Mouse (Mus musculus) hindbrain, embryonic 15.5 days (tissue): ENCODE data around the gene Hadhb. TPM values are rescaled to one million over a fixed set of nuclear protein-coding genes. Genes with fewer than 3 reads are reported as not detected.

Experiments used
- ATAC-seq: fragments of 200-750 bp; cut with Nextera tagmentation; 2 replicates; pipeline ENCODE4 v1.8.0; 2017; ENCODE audit warnings: low read depth, moderate number of reproducible peaks, moderate TSS enrichment; ENCODE audit not compliant: low FRiP score
- H3K27ac ChIP-seq: fragments of 300-500 bp; sonication (generic); replicated peaks from 2 replicates; pipeline ENCODE4 v1.5.1; 2015; ENCODE audit warnings: mild to moderate bottlenecking, inconsistent platforms
- H3K27me3 ChIP-seq: fragments of 300-500 bp; sonication (generic); 2 replicates; pipeline ENCODE4 v1.6.1; 2015; ENCODE audit warnings: control low read depth, inconsistent platforms
- H3K36me3 ChIP-seq: fragments of 300-500 bp; sonication (generic); 2 replicates; pipeline ENCODE4 v1.6.1; 2015; ENCODE audit warnings: control low read depth, inconsistent platforms
- H3K4me1 ChIP-seq: fragments of 300-500 bp; sonication (generic); replicated peaks from 2 replicates; pipeline ENCODE4 v1.6.1; 2015; ENCODE audit warnings: control low read depth, inconsistent platforms
- H3K4me2 ChIP-seq: fragments of 300-500 bp; sonication (generic); 2 replicates; pipeline ENCODE4 v1.6.1; 2015; ENCODE audit warnings: moderate library complexity, mild to moderate bottlenecking, inconsistent platforms
- H3K4me3 ChIP-seq: fragments of 300-500 bp; sonication (generic); 2 replicates; pipeline ENCODE4 v1.5.1; 2015; ENCODE audit warnings: mild to moderate bottlenecking, inconsistent platforms
- H3K9ac ChIP-seq: fragments of 300-500 bp; sonication (generic); 2 replicates; pipeline ENCODE4 v1.6.1; 2015; ENCODE audit warnings: inconsistent platforms
- H3K9me3 ChIP-seq: fragments of 300-500 bp; sonication (generic); 2 replicates; pipeline ENCODE4 v1.6.1; 2016; ENCODE audit warnings: control low read depth, inconsistent platforms
- WGBS: fragments of 180-500 bp; shearing (Covaris S2); methylation state at CpG from one replicate; pipeline ENCODE4 v1.1.7; 2015; 5-methylcytosine and 5-hydroxymethylcytosine counted together
- polyA plus RNA-seq: library from polyadenylated mRNA; unstranded; fragments of >200 nt; fragmentation: Nextera tagmentation; extraction: Ambion mirVana; gene quantifications from 2 replicates; pipeline ENCODE4 v1.2.1, GENCODE M21; 2015

Hadhb gene
- polyA plus RNA-seq, 1 experiment from 2014 or later, result 56.5 TPM

GRCm38 (mm10) chr5:30113881-30114760 is 40.9 kb upstream of the Hadhb start:
- peak overlapping the region; percentile 72 for H3K4me2 ChIP-seq
- peak overlapping the region; percentile 51 for H3K4me3 ChIP-seq
- no peaks in the 10 kb centered on the region for H3K9me3 ChIP-seq
- WGBS, result 1% methylated on average over 102 of the region's 103 CpGs
- 0 out of 2 replicates have a peak, but pooled peaks cover 7% of the 10 kb centered on the region for H3K27me3 ChIP-seq
- peak overlapping the region; percentile 56 for H3K27ac ChIP-seq
- H3K9ac ChIP-seq, result peak overlapping the region; percentile 49
- H3K4me1 ChIP-seq, result peaks cover 43% of the 10 kb centered on the region
- ATAC-seq, result peak; percentile 85
- H3K36me3 ChIP-seq, result peaks cover 14% of the 10 kb centered on the region

- Histone ChIP-seq H3K36me3 (peaks cover 20% of the 10 kb centered on the region), H3K4me2 (peak overlapping the region; percentile 72), H3K27me3 (0 out of 2 replicates have a peak, but pooled peaks cover 7% of the 10 kb centered on the region), H3K4me3 (peak overlapping the region; percentile 51), H3K9me3 (no peaks in the 10 kb centered on the region), H3K4me1 (peaks cover 38% of the 10 kb centered on the region), H3K27ac (0 out of 2 replicates have a peak overlapping the region, but pooled peaks have one; percentile 56), H3K9ac (peak overlapping the region; percentile 49)
- no peak for ATAC-seq
- WGBS, result 4% methylated on average over 28 of the region's 28 CpGs
These were observed 40.3 kb upstream of the Hadhb start for GRCm38 (mm10) chr5:30114761-30115140.

DNA sequence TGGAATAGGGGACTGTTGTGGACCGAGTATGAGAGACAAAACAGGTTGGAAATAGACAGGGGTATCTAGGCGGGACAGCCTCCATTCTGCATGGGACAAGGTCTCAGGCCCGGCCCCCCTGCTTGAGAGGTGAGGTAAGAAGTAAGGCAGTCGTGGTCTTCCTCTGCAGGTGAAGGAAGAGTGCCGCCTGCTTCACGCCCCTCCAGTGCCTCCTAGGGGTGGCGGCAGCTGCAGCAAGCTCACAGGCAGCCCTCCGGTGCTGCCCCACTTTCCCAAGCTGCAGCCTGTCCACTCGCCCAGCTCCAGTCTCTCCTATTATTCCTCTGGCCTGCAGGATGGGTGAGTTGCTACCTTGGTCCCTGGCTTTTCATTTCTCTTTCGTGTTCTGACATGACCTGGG is 39.3 kb upstream of the Hadhb start:
- WGBS, result 38% methylated on average over 10 of the region's 10 CpGs

DNA sequence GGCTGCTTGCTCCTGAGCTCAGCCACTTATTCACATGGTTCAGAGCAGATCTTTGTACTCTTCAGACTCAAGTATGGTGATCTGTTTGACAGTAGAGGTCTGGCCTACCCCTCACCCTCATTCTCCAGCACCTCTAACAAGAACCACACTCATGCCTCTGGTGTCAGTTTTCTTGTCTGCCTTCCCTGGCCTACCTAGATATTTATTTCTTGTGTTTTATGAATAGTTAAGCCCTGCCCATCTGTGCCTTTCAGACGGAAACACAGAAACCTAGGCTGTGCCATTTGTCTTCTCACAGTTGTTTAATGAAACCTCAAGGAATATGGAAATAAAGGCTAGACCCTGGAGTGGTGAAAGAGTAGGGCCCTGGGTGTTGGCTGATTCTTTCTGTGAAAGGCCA is 37.0 kb upstream of the Hadhb start:
- Histone ChIP-seq H3K4me3 (no peak overlapping the region), H3K27me3 (no peaks in the 10 kb centered on the region), H3K9me3 (no peaks in the 10 kb centered on the region), H3K4me2 (no peak overlapping the region), H3K36me3 (peaks cover 53% of the 10 kb centered on the region), H3K9ac (no peak overlapping the region), H3K27ac (no peak overlapping the region), H3K4me1 (peaks cover 17% of the 10 kb centered on the region)
- 93% methylated on average over 1 of the region's 1 CpGs for WGBS
- ATAC-seq, result no peak

More for the DNA sequence above, 39.3 kb upstream of the Hadhb start:
- Histone ChIP-seq H3K27me3 (0 out of 2 replicates have a peak, but pooled peaks cover 7% of the 10 kb centered on the region), H3K27ac (no peak overlapping the region), H3K4me3 (no peak overlapping the region), H3K4me1 (peaks cover 29% of the 10 kb centered on the region), H3K9me3 (no peaks in the 10 kb centered on the region), H3K9ac (no peak overlapping the region), H3K36me3 (peaks cover 30% of the 10 kb centered on the region), H3K4me2 (0 out of 2 replicates have a peak overlapping the region, but pooled peaks have one; percentile 6)
- no peak for ATAC-seq

DNA sequence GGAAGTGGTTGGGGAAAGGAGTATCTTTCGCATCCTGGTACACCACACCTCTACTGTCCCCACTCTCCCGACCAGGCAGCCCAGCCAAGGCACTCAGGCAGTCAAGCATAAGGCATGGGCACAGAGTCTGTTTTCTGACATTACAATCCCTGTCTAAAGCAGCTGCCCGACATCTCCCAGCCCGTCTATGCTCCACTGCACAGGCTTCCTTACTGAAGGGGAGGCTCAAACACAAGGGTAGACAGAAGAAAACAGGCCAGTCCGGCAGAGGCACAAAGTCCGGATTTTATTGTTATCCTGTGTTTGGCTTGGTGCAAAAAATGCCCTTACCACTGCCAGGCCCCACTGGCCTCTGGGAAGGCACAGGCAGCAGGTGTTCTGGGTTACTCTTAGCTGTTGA is 35.9 kb upstream of the Hadhb start:
- WGBS, result 85% methylated on average over 6 of the region's 6 CpGs
- Histone ChIP-seq H3K4me2 (no peak overlapping the region), H3K27ac (no peak overlapping the region), H3K9ac (no peak overlapping the region), H3K9me3 (no peaks in the 10 kb centered on the region), H3K4me3 (no peak overlapping the region), H3K36me3 (peaks cover 62% of the 10 kb centered on the region), H3K4me1 (peaks cover 7% of the 10 kb centered on the region), H3K27me3 (no peaks in the 10 kb centered on the region)
- ATAC-seq, result no peak

GRCm38 (mm10) chr5:30120106-30120505 is 34.9 kb upstream of the Hadhb start:
- Histone ChIP-seq H3K36me3 (peaks cover 71% of the 10 kb centered on the region), H3K4me3 (no peak overlapping the region), H3K9ac (no peak overlapping the region), H3K9me3 (no peaks in the 10 kb centered on the region), H3K4me2 (no peak overlapping the region), H3K4me1 (no peaks in the 10 kb centered on the region), H3K27me3 (no peaks in the 10 kb centered on the region), H3K27ac (no peak overlapping the region)
- ATAC-seq, result no peak
- 90% methylated on average over 7 of the region's 7 CpGs for WGBS

DNA sequence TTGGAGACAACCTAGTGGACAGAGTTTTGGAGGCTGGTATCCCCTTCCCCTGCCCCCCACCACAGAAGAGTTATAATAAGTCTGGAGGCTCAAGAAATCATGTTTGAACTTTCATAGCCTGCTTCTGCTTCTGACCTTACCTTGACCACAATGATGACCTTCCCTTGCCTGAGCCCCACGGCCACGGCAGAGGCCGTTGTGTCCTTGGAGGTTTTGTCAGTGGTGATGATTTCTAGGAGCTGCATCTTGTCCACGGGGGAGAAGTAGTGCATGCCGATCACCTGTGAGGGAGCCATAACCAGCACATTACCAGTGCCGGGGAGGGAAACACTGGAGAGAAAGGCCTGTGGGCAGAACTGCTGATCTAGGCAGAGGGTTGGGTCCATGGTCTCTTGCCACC is 32.6 kb upstream of the Hadhb start:
- Histone ChIP-seq H3K27me3 (no peaks in the 10 kb centered on the region), H3K36me3 (peaks cover 83% of the 10 kb centered on the region), H3K9ac (no peak overlapping the region), H3K4me1 (no peaks in the 10 kb centered on the region), H3K4me2 (no peak overlapping the region), H3K4me3 (no peak overlapping the region), H3K27ac (no peak overlapping the region), H3K9me3 (no peaks in the 10 kb centered on the region)
- ATAC-seq, result no peak
- WGBS, result 92% methylated on average over 6 of the region's 6 CpGs

GRCm38 (mm10) chr5:30125587-30125986 is 29.5 kb upstream of the Hadhb start:
- ATAC-seq, result no peak
- Histone ChIP-seq H3K4me1 (no peaks in the 10 kb centered on the region), H3K9me3 (no peaks in the 10 kb centered on the region), H3K27ac (no peak overlapping the region), H3K9ac (no peak overlapping the region), H3K36me3 (peaks cover 84% of the 10 kb centered on the region), H3K4me3 (no peak overlapping the region), H3K27me3 (no peaks in the 10 kb centered on the region), H3K4me2 (no peak overlapping the region)
- WGBS, result 41% methylated on average over 5 of the region's 5 CpGs

- no peaks in the 10 kb centered on the region for H3K27me3 ChIP-seq
- H3K4me3 ChIP-seq, result no peak overlapping the region
- no peak overlapping the region for H3K4me2 ChIP-seq
- H3K27ac ChIP-seq, result no peak overlapping the region
- no peaks in the 10 kb centered on the region for H3K4me1 ChIP-seq
- H3K36me3 ChIP-seq, result peaks cover 77% of the 10 kb centered on the region
- no peaks in the 10 kb centered on the region for H3K9me3 ChIP-seq
- no peak overlapping the region for H3K9ac ChIP-seq
- no peak for ATAC-seq
- WGBS, result 88% methylated on average over 7 of the region's 7 CpGs
These were observed 28.3 kb upstream of the Hadhb start for GRCm38 (mm10) chr5:30126756-30127155.

- WGBS, result 92% methylated on average over 13 of the region's 13 CpGs
- ATAC-seq, result no peak
- no peak overlapping the region for H3K9ac ChIP-seq
These were observed 27.0 kb upstream of the Hadhb start for GRCm38 (mm10) chr5:30127921-30128597.

GRCm38 (mm10) chr5:30128680-30129079 is 26.4 kb upstream of the Hadhb start:
- Histone ChIP-seq H3K27me3 (no peaks in the 10 kb centered on the region), H3K4me3 (no peak overlapping the region), H3K4me1 (no peaks in the 10 kb centered on the region), H3K36me3 (peaks cover 77% of the 10 kb centered on the region), H3K9me3 (no peaks in the 10 kb centered on the region), H3K9ac (no peak overlapping the region), H3K27ac (no peak overlapping the region), H3K4me2 (no peak overlapping the region)
- WGBS, result 96% methylated on average over 6 of the region's 6 CpGs
- no peak for ATAC-seq

More at GRCm38 (mm10) chr5:30127921-30128597, 27.0 kb upstream of the Hadhb start:
- Histone ChIP-seq H3K4me2 (no peak overlapping the region), H3K9me3 (no peaks in the 10 kb centered on the region), H3K27me3 (no peaks in the 10 kb centered on the region), H3K4me3 (no peak overlapping the region), H3K36me3 (peaks cover 77% of the 10 kb centered on the region), H3K4me1 (no peaks in the 10 kb centered on the region), H3K27ac (no peak overlapping the region)

- Histone ChIP-seq H3K9ac (no peak overlapping the region), H3K36me3 (peaks cover 72% of the 10 kb centered on the region), H3K27me3 (no peaks in the 10 kb centered on the region), H3K4me1 (no peaks in the 10 kb centered on the region), H3K4me2 (no peak overlapping the region), H3K27ac (no peak overlapping the region), H3K9me3 (no peaks in the 10 kb centered on the region), H3K4me3 (no peak overlapping the region)
- ATAC-seq, result no peak
- WGBS, result 92% methylated on average over 4 of the region's 4 CpGs
These were observed 23.8 kb upstream of the Hadhb start for GRCm38 (mm10) chr5:30131246-30131645.
